Mouse (Mus musculus): Measurements from ENCODE around the gene 1810030O07Rik. TPM values are rescaled to one million over a fixed set of nuclear protein-coding genes. Genes with fewer than 3 reads are reported as not detected.
"Not testable (repeated sequence)": the region's sequence is repeated elsewhere in the genome, so short reads cannot be mapped to it uniquely, and the experiment has no call there.

The 1810030O07Rik gene
- polyA plus RNA-seq, 1 experiment from 2014 or later: 28.4 TPM

- Histone ChIP-seq H3K9me3 (no peaks in the 10 kb centered on the region), H3K4me2 (replicated peaks) (no peak overlapping the region), H3K36me3 (peaks cover 46% of the 10 kb centered on the region), H3K27me3 (no peaks in the 10 kb centered on the region), H3K4me1 (replicated peaks) (no peaks in the 10 kb centered on the region), H3K9ac (replicated peaks) (no peak overlapping the region), H3K4me3 (replicated peaks) (no peak overlapping the region), H3K27ac (no peak overlapping the region)
- ATAC-seq: no peak
- 90% methylated on average over 2 of the region's 2 CpGs for WGBS
These were observed 62.3 kb downstream of the 1810030O07Rik start for GRCm38 (mm10) chrX:12611211-12611610.

- not testable (repeated sequence) for H3K4me3 ChIP-seq (replicated peaks); H3K9me3 ChIP-seq; H3K27ac ChIP-seq; H3K27me3 ChIP-seq; ATAC-seq; H3K4me1 ChIP-seq (replicated peaks); H3K9ac ChIP-seq (replicated peaks); H3K4me2 ChIP-seq (replicated peaks)
- peaks cover 46% of the 10 kb centered on the region for H3K36me3 ChIP-seq
These were observed 62.9 kb downstream of the 1810030O07Rik start for GRCm38 (mm10) chrX:12610541-12610940.

Other genes with a start within 250 kb of the 1810030O07Rik start
- 149 and 164 TPM in 2 replicates for gene Atp6ap2, start 85.9 kb downstream of the 1810030O07Rik start, polyA plus RNA-seq (2015; fragmentation: Nextera tagmentation; extraction: Ambion mirVana)
- gene Med14, start 88.4 kb upstream of the 1810030O07Rik start, polyA plus RNA-seq (2015; fragmentation: Nextera tagmentation; extraction: Ambion mirVana): 11.7 and 14.5 TPM in 2 replicates

Data from midbrain, embryonic 13.5 days (tissue).